Mouse (Mus musculus): ENCODE data around the gene Osgin1. TPM values are rescaled to one million over a fixed set of nuclear protein-coding genes. Genes with fewer than 3 reads are reported as not detected.

Gene Osgin1
- total and polyA plus RNA-seq, 2 experiments from 2014 or later: 0.45 TPM; not detected in 1

- TF ChIP-seq CTCF (IDR thresholded peaks at IDR 0.05; ENCODE audit: low read depth): no peak
- Histone ChIP-seq H3K4me3 (ENCODE audit: low read length) (no peak overlapping the region), H3K4me2 (ENCODE audit: low read depth, low read length) (no peak overlapping the region), H3K36me3 (ENCODE audit: insufficient read depth, low read length) (no peaks in the 10 kb centered on the region), H3K9ac (replicated peaks; ENCODE audit: low read length) (no peak overlapping the region), H3K27ac (no peak overlapping the region), H3K9me3 (ENCODE audit: low read length) (no peaks in the 10 kb centered on the region), H3K27me3 (ENCODE audit: insufficient read depth, low read length) (no peaks in the 10 kb centered on the region), H3K4me1 (ENCODE audit: insufficient read depth, low read length) (peaks cover 3% of the 10 kb centered on the region; the same call in 1 of the 2 replicates)
- 61% methylated on average over 12 of the region's 12 CpGs for WGBS
- ATAC-seq: peak; percentile 18; the same call in 1 of the 2 replicates
- no peak for DNase-seq (ENCODE audit: low spot score)
These were observed 6.1 kb upstream of the Osgin1 start for GRCm38 (mm10) chr8:119427634-119428349.

DNA sequence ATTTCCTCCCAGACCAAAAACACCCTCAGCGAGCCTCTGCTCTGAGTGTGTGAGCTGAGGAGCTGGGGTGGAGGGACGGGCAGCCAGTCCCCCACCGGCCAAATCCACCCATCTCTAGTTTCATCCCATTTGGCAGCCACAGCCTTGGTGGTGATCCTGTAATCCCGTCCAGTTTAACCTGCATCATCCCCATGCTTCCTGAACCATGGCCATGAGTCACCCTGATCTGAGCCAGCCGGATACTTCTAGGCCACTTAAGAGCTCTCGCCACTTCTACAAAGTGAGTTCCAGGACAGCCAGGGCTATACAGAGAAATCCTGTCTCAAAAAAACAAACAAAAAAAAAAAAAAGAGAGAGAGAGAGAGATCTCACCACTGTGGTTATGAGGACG is 5.6 kb upstream of the Osgin1 start:
- no peak overlapping the region for H3K4me3 ChIP-seq (ENCODE audit: low read length)
- WGBS: 75% methylated on average over 7 of the region's 7 CpGs

GRCm38 (mm10) chr8:119428766-119429327 is 5.1 kb upstream of the Osgin1 start:
- H3K36me3 ChIP-seq (ENCODE audit: insufficient read depth, low read length): no peaks in the 10 kb centered on the region
- H3K27ac ChIP-seq: no peak overlapping the region
- H3K4me3 ChIP-seq (ENCODE audit: low read length): no peak overlapping the region
- DNase-seq (ENCODE audit: low spot score) (no peak), ATAC-seq (no peak)
- peaks cover 3% of the 10 kb centered on the region; the same call in 1 of the 2 replicates for H3K4me1 ChIP-seq (ENCODE audit: insufficient read depth, low read length)
- no peak overlapping the region for H3K9ac ChIP-seq (replicated peaks; ENCODE audit: low read length)
- no peak for TF ChIP-seq CTCF (IDR thresholded peaks at IDR 0.05; ENCODE audit: low read depth)
- 68% methylated on average over 5 of the region's 5 CpGs for WGBS
- H3K27me3 ChIP-seq (ENCODE audit: insufficient read depth, low read length): no peaks in the 10 kb centered on the region
- H3K4me2 ChIP-seq (ENCODE audit: low read depth, low read length): no peak overlapping the region
- no peaks in the 10 kb centered on the region for H3K9me3 ChIP-seq (ENCODE audit: low read length)

More for the DNA sequence above, 5.6 kb upstream of the Osgin1 start:
- Histone ChIP-seq H3K9ac (replicated peaks; ENCODE audit: low read length) (no peak overlapping the region), H3K27me3 (ENCODE audit: insufficient read depth, low read length) (no peaks in the 10 kb centered on the region), H3K27ac (no peak overlapping the region), H3K4me2 (ENCODE audit: low read depth, low read length) (no peak overlapping the region), H3K9me3 (ENCODE audit: low read length) (no peaks in the 10 kb centered on the region), H3K4me1 (ENCODE audit: insufficient read depth, low read length) (peaks cover 3% of the 10 kb centered on the region; the same call in 1 of the 2 replicates), H3K36me3 (ENCODE audit: insufficient read depth, low read length) (no peaks in the 10 kb centered on the region)
- no peak for TF ChIP-seq CTCF (IDR thresholded peaks at IDR 0.05; ENCODE audit: low read depth)
- no peak for DNase-seq (ENCODE audit: low spot score)
- no peak for ATAC-seq

DNA sequence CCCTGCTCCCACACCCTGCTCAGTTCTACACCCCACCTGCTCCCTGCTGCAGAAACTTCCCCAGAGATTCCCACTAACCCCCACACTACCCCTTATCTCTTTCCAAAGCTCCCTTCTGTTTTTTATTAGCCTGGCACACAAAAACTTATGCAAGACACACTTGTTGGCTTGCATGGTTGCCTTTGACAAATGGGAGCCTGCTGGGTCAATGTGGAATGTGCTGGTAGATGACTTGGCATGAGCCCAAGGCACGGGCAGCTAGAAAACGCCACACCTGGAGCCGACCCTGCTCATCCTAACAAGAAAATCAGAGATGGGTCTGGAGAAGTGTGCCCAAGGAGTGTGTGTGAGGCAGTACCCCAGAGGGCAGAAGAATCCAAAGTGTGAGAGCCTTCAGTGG is 4.4 kb upstream of the Osgin1 start:
- H3K9me3 ChIP-seq (ENCODE audit: low read length): no peaks in the 10 kb centered on the region
- H3K27me3 ChIP-seq (ENCODE audit: insufficient read depth, low read length): no peaks in the 10 kb centered on the region
- H3K4me3 ChIP-seq (ENCODE audit: low read length): no peak overlapping the region
- H3K27ac ChIP-seq: no peak overlapping the region
- DNase-seq (ENCODE audit: low spot score): no peak
- no peak overlapping the region for H3K9ac ChIP-seq (replicated peaks; ENCODE audit: low read length)
- WGBS: 69% methylated on average over 3 of the region's 3 CpGs
- no peak overlapping the region for H3K4me2 ChIP-seq (ENCODE audit: low read depth, low read length)
- TF ChIP-seq CTCF (IDR thresholded peaks at IDR 0.05; ENCODE audit: low read depth): no peak
- no peaks in the 10 kb centered on the region for H3K36me3 ChIP-seq (ENCODE audit: insufficient read depth, low read length)
- peaks cover 3% of the 10 kb centered on the region; the same call in 1 of the 2 replicates for H3K4me1 ChIP-seq (ENCODE audit: insufficient read depth, low read length)
- ATAC-seq: no peak

- WGBS: 82% methylated on average over 8 of the region's 8 CpGs
- Histone ChIP-seq H3K36me3 (ENCODE audit: insufficient read depth, low read length) (no peaks in the 10 kb centered on the region), H3K27ac (no peak overlapping the region), H3K9me3 (ENCODE audit: low read length) (no peaks in the 10 kb centered on the region), H3K4me2 (ENCODE audit: low read depth, low read length) (no peak overlapping the region), H3K27me3 (ENCODE audit: insufficient read depth, low read length) (no peaks in the 10 kb centered on the region), H3K9ac (replicated peaks; ENCODE audit: low read length) (no peak overlapping the region), H3K4me1 (ENCODE audit: insufficient read depth, low read length) (peaks cover 3% of the 10 kb centered on the region; the same call in 1 of the 2 replicates), H3K4me3 (ENCODE audit: low read length) (no peak overlapping the region)
- DNase-seq (ENCODE audit: low spot score): no peak
- no peak for TF ChIP-seq CTCF (IDR thresholded peaks at IDR 0.05; ENCODE audit: low read depth)
- no peak for ATAC-seq
These were observed 3.7 kb upstream of the Osgin1 start for GRCm38 (mm10) chr8:119430250-119430649.

DNA sequence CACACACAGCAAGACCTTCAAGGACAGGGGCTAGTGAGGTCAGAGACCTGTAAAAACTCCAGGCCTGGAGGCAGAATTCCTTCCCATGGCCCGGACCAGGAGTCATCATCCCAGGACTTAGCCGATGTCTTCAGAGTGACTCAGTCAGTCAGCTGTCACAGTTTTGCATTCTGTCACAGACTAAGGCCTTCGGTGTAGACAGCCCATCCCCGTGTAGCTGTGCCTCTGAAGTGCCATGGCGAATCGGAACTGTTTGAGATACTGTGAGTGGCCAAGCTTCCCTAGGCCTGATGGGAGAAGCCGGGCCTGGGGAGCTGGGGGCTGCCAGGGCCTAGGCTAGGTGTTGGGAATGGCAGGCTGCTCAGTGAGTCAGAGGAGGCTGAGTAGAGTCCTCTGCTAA is 3.2 kb upstream of the Osgin1 start:
- H3K27ac ChIP-seq: no peak overlapping the region
- no peaks in the 10 kb centered on the region for H3K36me3 ChIP-seq (ENCODE audit: insufficient read depth, low read length)
- no peak overlapping the region for H3K9ac ChIP-seq (replicated peaks; ENCODE audit: low read length)
- no peak overlapping the region for H3K4me2 ChIP-seq (ENCODE audit: low read depth, low read length)
- TF ChIP-seq CTCF (IDR thresholded peaks at IDR 0.05; ENCODE audit: low read depth): no peak
- peaks cover 3% of the 10 kb centered on the region; the same call in 1 of the 2 replicates for H3K4me1 ChIP-seq (ENCODE audit: insufficient read depth, low read length)
- H3K4me3 ChIP-seq (ENCODE audit: low read length): no peak overlapping the region
- ATAC-seq: no peak
- WGBS: 84% methylated on average over 7 of the region's 7 CpGs
- H3K9me3 ChIP-seq (ENCODE audit: low read length): no peaks in the 10 kb centered on the region
- no peaks in the 10 kb centered on the region for H3K27me3 ChIP-seq (ENCODE audit: insufficient read depth, low read length)
- no peak for DNase-seq (ENCODE audit: low spot score)

- no peak for TF ChIP-seq CTCF (IDR thresholded peaks at IDR 0.05; ENCODE audit: low read depth)
- Histone ChIP-seq H3K4me1 (ENCODE audit: insufficient read depth, low read length) (peaks cover 3% of the 10 kb centered on the region; the same call in 1 of the 2 replicates), H3K4me2 (ENCODE audit: low read depth, low read length) (no peak overlapping the region), H3K4me3 (ENCODE audit: low read length) (no peak overlapping the region), H3K9ac (replicated peaks; ENCODE audit: low read length) (no peak overlapping the region), H3K27me3 (ENCODE audit: insufficient read depth, low read length) (no peaks in the 10 kb centered on the region), H3K36me3 (ENCODE audit: insufficient read depth, low read length) (no peaks in the 10 kb centered on the region), H3K27ac (no peak overlapping the region), H3K9me3 (ENCODE audit: low read length) (no peaks in the 10 kb centered on the region)
- WGBS: 62% methylated on average over 3 of the region's 3 CpGs
- DNase-seq (ENCODE audit: low spot score): no peak
- ATAC-seq: no peak
These were observed 1.6 kb upstream of the Osgin1 start for GRCm38 (mm10) chr8:119432372-119432771.

Measured in hindbrain, postnatal 0 days (tissue).